7 mouse cellular contexts compared by ENCODE assay signal in genomic region chr7:112369046-112369445, GRCm38 (mm10). TPM values are rescaled to one million over a fixed set of nuclear protein-coding genes. Genes with fewer than 3 reads are reported as not detected.
A peak's percentile ranks its signal among the peaks of the same experiment; 100 is the strongest.
DNase-seq lines count a peak whose midpoint lies in the region; ATAC-seq and TF ChIP-seq lines count a peak whose summit lies in the region.

No protein-coding gene starts in this region.

- no peaks in the 10 kb centered on the region for H3K36me3 ChIP-seq in hindbrain, embryonic 13.5 days
- H3K36me3 ChIP-seq in small intestine, adult 2 months (ENCODE audit: control insufficient read depth, insufficient read depth, low read length), result no peaks in the 10 kb centered on the region

- H3K4me1 ChIP-seq in hindbrain, embryonic 13.5 days (replicated peaks), result no peaks in the 10 kb centered on the region
- peaks cover 17% of the 10 kb centered on the region for H3K4me1 ChIP-seq in small intestine, adult 2 months (ENCODE audit: control insufficient read depth, insufficient read depth, insufficient read length, low read length)

- peak; percentile 78 for ATAC-seq in frontal cortex, adult (ENCODE audit: low TSS enrichment)
- peak; percentile 65; the same call in 1 of the 2 replicates for ATAC-seq in hindbrain, embryonic 13.5 days (ENCODE audit: low FRiP score)
- peak; percentile 85 for ATAC-seq in megakaryocyte-erythroid progenitor cell, adult 5-6 weeks (replicated peaks; ENCODE audit: low FRiP score, low TSS enrichment, poor library complexity, severe bottlenecking)

- H3K4me2 ChIP-seq in hindbrain, embryonic 13.5 days, result no peak overlapping the region

- no peak overlapping the region for H3K27ac ChIP-seq in hindbrain, embryonic 13.5 days
- H3K27ac ChIP-seq in small intestine, adult 2 months (ENCODE audit: insufficient read depth, low read depth, low read length), result no peak overlapping the region

- no peaks in the 10 kb centered on the region for H3K9me3 ChIP-seq in hindbrain, embryonic 13.5 days

- WGBS in hindbrain, embryonic 13.5 days, result 30% methylated on average over 2 of the region's 2 CpGs
- WGBS in small intestine, adult 2 months, result 47% methylated on average over 2 of the region's 2 CpGs

- peak; percentile 71 for DNase-seq in T-cell, adult 2 months (ENCODE audit: low spot score)
- DNase-seq in cerebellum, adult 8-10 months, result peak; percentile 86
- DNase-seq in left cerebral cortex, adult 18-20 months (ENCODE audit: low spot score in 2 of 2), result peak; percentile 88 to 89

- H3K27me3 ChIP-seq in hindbrain, embryonic 13.5 days, result no peaks in the 10 kb centered on the region
- no peaks in the 10 kb centered on the region for H3K27me3 ChIP-seq in small intestine, adult 2 months (ENCODE audit: control insufficient read depth, insufficient read depth, low read length)

- peak; percentile 96; the same call in 1 of the 2 replicates for TF ChIP-seq CTCF in small intestine, adult 2 months (IDR thresholded peaks at IDR 0.05; ENCODE audit: extremely low read depth, insufficient read length, insufficient replicate concordance, low read depth, low read length)

- no peak for TF ChIP-seq POLR2A in small intestine, adult 2 months (IDR thresholded peaks at IDR 0.05; ENCODE audit: low read depth, low read length)

- no peak overlapping the region for H3K4me3 ChIP-seq in hindbrain, embryonic 13.5 days
- H3K4me3 ChIP-seq in small intestine, adult 2 months (ENCODE audit: low read depth, low read length), result no peak overlapping the region

- no peak overlapping the region for H3K9ac ChIP-seq in hindbrain, embryonic 13.5 days

RNA-seq across cellular contexts. Expression of gene Parva, which starts 58.3 kb away (rescaled TPM):
- 30.8 and 31.0 TPM in 2 replicates for polyA plus RNA-seq in hindbrain, embryonic 13.5 days (2015; fragmentation: Nextera tagmentation; extraction: Ambion mirVana)
- total RNA-seq in left cerebral cortex, adult 18-20 months (2021), result 10 to 100 TPM; 49.5 to 50.7 TPM
- total RNA-seq in megakaryocyte-erythroid progenitor cell, adult 5-6 weeks (2014; fragmentation: Nextera tagmentation), result not detected in 2 replicates
- not detected in 2 replicates for total RNA-seq in megakaryocyte-erythroid progenitor cell, adult 5-6 weeks (2017)
- polyA plus RNA-seq in small intestine, adult 2 months (2012; rRNA removed), result 10.5 and 13.6 TPM in 2 replicates

Comparison
In these comparisons a context has a peak if more than half of its experiments do, and no peak if none do; other contexts are left out.
1. RNA of gene Parva, which starts 58.3 kb away (total RNA-seq): 49.5 to 50.7 TPM in left cerebral cortex, adult 18-20 months; not detected in megakaryocyte-erythroid progenitor cell, adult 5-6 weeks; every median in the first group is over 10 times any median in the second.
2. Peak in every context shown above with its lines, with median percentiles within 50 percentile points of each other: DNase-seq and ATAC-seq.